9 mouse cellular contexts compared by ENCODE assay signal in the genomic region with DNA sequence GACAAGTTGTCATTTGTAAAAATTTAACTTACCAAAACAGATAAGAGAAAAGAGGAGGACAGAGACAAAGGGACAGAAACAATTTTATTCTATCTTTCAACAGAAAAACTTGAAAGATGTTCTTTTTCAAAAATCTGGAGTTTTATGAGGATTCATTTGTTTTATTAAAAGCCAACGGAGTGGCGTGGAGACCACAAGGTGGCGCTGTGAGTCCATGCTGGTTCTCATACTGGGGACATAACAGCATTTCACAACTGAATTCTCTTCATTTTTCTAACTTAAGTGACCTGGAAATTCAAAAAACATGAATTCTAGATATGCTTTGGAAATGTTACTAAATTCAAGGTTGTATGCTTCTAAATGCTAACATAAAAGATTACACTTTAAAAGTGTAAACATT. TPM values are rescaled to one million over a fixed set of nuclear protein-coding genes. Genes with fewer than 3 reads are reported as not detected.
DNase-seq lines count a peak whose midpoint lies in the region; ATAC-seq and TF ChIP-seq lines count a peak whose summit lies in the region.
"Had no signal": no experiment of that assay in that cellular context is flagged by ENCODE, and none has a peak within 500 bp of the region (broad histone marks: within the 10 kb centered on the region; RNA-seq: fewer than 3 reads in every experiment).

No protein-coding gene starts in this region.

- no peak overlapping the region for H3K27ac ChIP-seq in heart, adult 2 months
- no peak overlapping the region for H3K27ac ChIP-seq in heart, embryonic 12.5 days (ENCODE audit: poor library complexity, severe bottlenecking)

- H3K9ac ChIP-seq in heart, adult 2 months (ENCODE audit: low read depth, low read length), result no peak overlapping the region
- H3K9ac ChIP-seq in heart, embryonic 12.5 days, result no peak overlapping the region

- H3K27me3 ChIP-seq in heart, adult 2 months (ENCODE audit: control insufficient read depth, insufficient read depth, low read length), result no peaks in the 10 kb centered on the region
- no peaks in the 10 kb centered on the region for H3K27me3 ChIP-seq in heart, embryonic 12.5 days (replicated peaks)
- H3K27me3 ChIP-seq: megakaryocyte, embryonic 14.5 days had no signal

- H3K4me1 ChIP-seq in heart, adult 2 months (ENCODE audit: control insufficient read depth, insufficient read depth, low read length), result no peaks in the 10 kb centered on the region
- H3K4me1 ChIP-seq in heart, embryonic 12.5 days (replicated peaks), result no peaks in the 10 kb centered on the region
- H3K4me1 ChIP-seq: megakaryocyte, embryonic 14.5 days had no signal

- WGBS in heart, adult 2 months, result 4% methylated on average over 3 of the region's 3 CpGs
- 7% methylated on average over 3 of the region's 3 CpGs for WGBS in heart, embryonic 12.5 days

- H3K36me3 ChIP-seq in heart, adult 2 months (ENCODE audit: control insufficient read depth, insufficient read depth, low read length), result no peaks in the 10 kb centered on the region
- peaks cover 16% of the 10 kb centered on the region for H3K36me3 ChIP-seq in heart, embryonic 12.5 days

- intact Hi-C loops in heart, adult 2 months (cut with DNase I), result loop anchor here (1.0 kb wide), 1 partner anchor 85 kb away; no protein-coding TSS in a partner anchor

- TF ChIP-seq CTCF in heart, adult 2 months (IDR thresholded peaks at IDR 0.05), result peak; percentile 96

- no peaks in the 10 kb centered on the region for H3K9me3 ChIP-seq in heart, embryonic 12.5 days (replicated peaks)
- H3K9me3 ChIP-seq: megakaryocyte, embryonic 14.5 days had no signal

- TF ChIP-seq POLR2A in heart, adult 2 months (IDR thresholded peaks at IDR 0.05; ENCODE audit: insufficient read depth, low read depth, low read length), result no peak

- TF ChIP-seq EP300 in heart, adult 2 months (IDR thresholded peaks at IDR 0.05; ENCODE audit: insufficient read depth, low read depth, low read length), result 0 out of 2 replicates have a peak, but pooled peaks have one; percentile 32

- DNase-seq in heart, adult 2 months, result peak; percentile 20 to 69
- DNase-seq in CD4-positive helper T cell, adult 2 months (ENCODE audit: low read depth, low spot score), result peak; percentile 53
- DNase-seq in adipocyte (ENCODE audit: low spot score), result peak; percentile 83
- DNase-seq in embryo, embryonic 9.5 days (ENCODE audit: extremely low spot score), result peak; percentile 39
- DNase-seq in kidney, postnatal 4 days, result peak; percentile 83 to 85
- DNase-seq in thymus, postnatal 14 days, result peak; percentile 57

- H3K4me3 ChIP-seq in heart, adult 2 months, result no peak overlapping the region
- H3K4me3 ChIP-seq in heart, embryonic 12.5 days, result no peak overlapping the region
- H3K4me3 ChIP-seq: megakaryocyte, embryonic 14.5 days had no signal

- no peak for ATAC-seq in heart, embryonic 12.5 days (ENCODE audit: insufficient number of reproducible peaks, low FRiP score)
- 0 out of 2 replicates have a peak, but pooled peaks have one; percentile 59 for ATAC-seq in megakaryocyte-erythroid progenitor cell, adult 5-6 weeks (replicated peaks; ENCODE audit: low FRiP score, low TSS enrichment, poor library complexity, severe bottlenecking)

- no peaks in the 10 kb centered on the region for H3K79me2 ChIP-seq in heart, adult 2 months (replicated peaks; ENCODE audit: control insufficient read depth, insufficient read depth, low read length)

- H3K4me2 ChIP-seq in heart, embryonic 12.5 days, result no peak overlapping the region

RNA-seq across cellular contexts. Expression of a gene that starts 20.5 kb away (rescaled TPM):
- 10 to 100 TPM; 10.2 to 12.2 TPM for total RNA-seq in heart, adult 2 months (2021)
- 6.5 and 11.9 TPM in 2 replicates for polyA plus RNA-seq in heart, adult 2 months (2012; rRNA removed)
- polyA plus RNA-seq in heart, embryonic 12.5 days (2016; fragmentation: Nextera tagmentation; extraction: Ambion mirVana), result 28.2 and 31.1 TPM in 2 replicates
- 46.0 and 46.3 TPM in 2 replicates for total RNA-seq in megakaryocyte-erythroid progenitor cell, adult 5-6 weeks (2014; fragmentation: Nextera tagmentation)
- 37.9 and 57.7 TPM in 2 replicates for total RNA-seq in megakaryocyte-erythroid progenitor cell, adult 5-6 weeks (2017)

RNA-seq across cellular contexts. Expression of a gene that starts 20.5 kb away (rescaled TPM):
- 10 to 100 TPM; 48.2 to 56.1 TPM for total RNA-seq in heart, adult 2 months (2021)
- 22.2 and 32.7 TPM in 2 replicates for polyA plus RNA-seq in heart, adult 2 months (2012; rRNA removed)
- 40.7 and 42.0 TPM in 2 replicates for polyA plus RNA-seq in heart, embryonic 12.5 days (2016; fragmentation: Nextera tagmentation; extraction: Ambion mirVana)
- total RNA-seq in megakaryocyte-erythroid progenitor cell, adult 5-6 weeks (2014; fragmentation: Nextera tagmentation), result 19.4 and 29.7 TPM in 2 replicates
- 17.2 and 18.6 TPM in 2 replicates for total RNA-seq in megakaryocyte-erythroid progenitor cell, adult 5-6 weeks (2017)
